Mouse (Mus musculus) liver, adult 2 months (tissue): ENCODE data around the gene Nxn. TPM values are rescaled to one million over a fixed set of nuclear protein-coding genes. Genes with fewer than 3 reads are reported as not detected.

ENCODE experiments used
- DNase-seq: peaks from one replicate; pipeline ENCODE4 v3.0.0-alpha.2; 2011; ENCODE audit warnings: low read depth, low spot score; ENCODE audit errors: extremely low read depth
- H3K27ac ChIP-seq: fragments of 200-500 bp; replicated peaks from 2 replicates; pipeline ENCODE4 v1.5.1; 2012; ENCODE audit warnings: low read depth, mild to moderate bottlenecking, control low read depth, inconsistent platforms, low read length; ENCODE audit not compliant: insufficient read depth
- H3K27me3 ChIP-seq: fragments of 200-500 bp; 2 replicates; pipeline ENCODE4 v1.6.1; 2012; ENCODE audit warnings: mild to moderate bottlenecking, moderate library complexity, low read length, inconsistent platforms; ENCODE audit not compliant: control insufficient read depth, insufficient read depth
- H3K36me3 ChIP-seq: fragments of 200-500 bp; 2 replicates; pipeline ENCODE4 v1.6.1; 2012; ENCODE audit warnings: low read length, inconsistent platforms; ENCODE audit not compliant: control insufficient read depth, insufficient read depth
- H3K4me1 ChIP-seq: fragments of 200-500 bp; 2 replicates; pipeline ENCODE4 v1.6.1; 2011; ENCODE audit warnings: low read length; ENCODE audit not compliant: control insufficient read depth, insufficient read depth
- H3K4me3 ChIP-seq: fragments of 200-500 bp; 2 replicates; pipeline ENCODE4 v1.5.1; 2011; ENCODE audit warnings: low read depth, mild to moderate bottlenecking, control low read depth, low read length, moderate library complexity; ENCODE audit not compliant: insufficient read depth
- H3K79me2 ChIP-seq: fragments of 200-500 bp; 2 replicates; pipeline ENCODE4 v1.6.1; 2012; ENCODE audit warnings: inconsistent platforms, mild to moderate bottlenecking, low read length, moderate library complexity; ENCODE audit not compliant: control insufficient read depth, insufficient read depth
- H3K9ac ChIP-seq: fragments of 200-500 bp; 2 replicates; pipeline ENCODE4 v1.6.1; 2012; ENCODE audit warnings: low read depth, mild to moderate bottlenecking, control low read depth, inconsistent platforms, low read length
- CTCF ChIP-seq: fragments of 200-500 bp; IDR thresholded peaks from 2 replicates; pipeline ENCODE4 v1.5.1; 2011; ENCODE audit warnings: low read depth, low read length, control low read depth
- POLR2A ChIP-seq: fragments of 200-500 bp; IDR thresholded peaks from 2 replicates; pipeline ENCODE4 v1.6.1; 2011; ENCODE audit warnings: low read length, control low read depth; ENCODE audit not compliant: insufficient read depth; ENCODE audit errors: extremely low read depth
- WGBS: fragments of 180-500 bp; shearing (Covaris S2); methylation state at CpG from one replicate; pipeline ENCODE4 v1.1.7; 2018; 5-methylcytosine and 5-hydroxymethylcytosine counted together
- polyA plus RNA-seq: library from polyadenylated mRNA; depleted of rRNA; stranded (reverse); fragments of >200 nt; gene quantifications from 2 replicates; pipeline ENCODE4 v1.2.3, GENCODE M21; 2012
- total RNA-seq: library from RNA; depleted of rRNA; stranded (reverse); fragments of >200 nt; gene quantifications from 2 replicates; pipeline ENCODE4 v1.2.3, GENCODE M21; 2014

Gene Nxn
- total and polyA plus RNA-seq, 2 experiments = 1.0 to 1.6 TPM

DNA sequence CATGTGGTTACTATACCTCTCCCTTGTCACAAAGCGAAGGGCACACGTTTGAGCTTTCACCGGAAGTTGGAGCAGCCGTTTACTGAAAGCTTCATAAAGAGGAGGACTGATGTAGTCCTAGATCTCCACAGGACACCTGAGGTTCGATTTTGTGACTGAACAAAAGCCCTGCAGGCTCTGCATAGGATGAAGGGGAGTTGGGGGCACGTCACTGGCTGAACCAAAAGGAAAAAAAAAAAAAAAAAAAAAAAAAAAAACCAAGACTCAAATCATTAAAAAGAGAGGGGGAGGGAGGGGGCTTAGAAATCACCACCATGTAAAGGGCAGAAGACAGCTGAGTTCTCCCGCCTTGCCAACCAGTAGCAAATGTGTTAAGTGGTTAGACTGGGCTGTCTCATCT, 10.2 kb downstream of the Nxn start:
- H3K27me3 ChIP-seq = no peaks in the 10 kb centered on the region
- no peak overlapping the region for H3K27ac ChIP-seq
- no peak overlapping the region for H3K9ac ChIP-seq
- WGBS = 40% methylated on average over 7 of the region's 7 CpGs
- H3K4me3 ChIP-seq = no peak overlapping the region
- TF ChIP-seq CTCF = no peak
- TF ChIP-seq POLR2A = no peak
- no peak for DNase-seq
- H3K36me3 ChIP-seq = no peaks in the 10 kb centered on the region
- H3K4me1 ChIP-seq = no peaks in the 10 kb centered on the region
- H3K79me2 ChIP-seq = no peaks in the 10 kb centered on the region

DNA sequence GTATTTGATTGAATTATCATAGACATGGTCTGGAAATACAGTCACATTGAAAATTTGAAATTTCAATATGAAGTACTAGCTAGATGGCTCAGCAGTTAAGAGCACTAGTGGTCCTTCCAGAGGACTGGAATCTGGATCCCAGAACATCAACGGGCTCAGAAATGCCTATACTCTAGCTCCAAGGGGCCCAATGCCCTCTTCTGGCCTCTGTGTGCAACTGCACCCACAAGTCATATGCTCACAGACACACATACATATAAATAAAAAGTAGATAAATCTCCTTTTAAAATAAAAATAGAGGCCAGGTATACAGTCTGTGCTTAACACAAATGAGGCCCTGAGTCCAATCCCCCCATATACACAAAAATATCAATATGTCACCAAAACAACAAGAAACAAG, 11.8 kb downstream of the Nxn start:
- Histone ChIP-seq H3K9ac (no peak overlapping the region), H3K4me3 (no peak overlapping the region), H3K36me3 (no peaks in the 10 kb centered on the region), H3K4me1 (no peaks in the 10 kb centered on the region), H3K27me3 (no peaks in the 10 kb centered on the region), H3K27ac (no peak overlapping the region), H3K79me2 (no peaks in the 10 kb centered on the region)
- no peak; the same call in 1 of the 2 replicates for TF ChIP-seq CTCF
- TF ChIP-seq POLR2A = no peak
- DNase-seq = no peak
- 85% methylated on average over 1 of the region's 1 CpGs for WGBS

DNA sequence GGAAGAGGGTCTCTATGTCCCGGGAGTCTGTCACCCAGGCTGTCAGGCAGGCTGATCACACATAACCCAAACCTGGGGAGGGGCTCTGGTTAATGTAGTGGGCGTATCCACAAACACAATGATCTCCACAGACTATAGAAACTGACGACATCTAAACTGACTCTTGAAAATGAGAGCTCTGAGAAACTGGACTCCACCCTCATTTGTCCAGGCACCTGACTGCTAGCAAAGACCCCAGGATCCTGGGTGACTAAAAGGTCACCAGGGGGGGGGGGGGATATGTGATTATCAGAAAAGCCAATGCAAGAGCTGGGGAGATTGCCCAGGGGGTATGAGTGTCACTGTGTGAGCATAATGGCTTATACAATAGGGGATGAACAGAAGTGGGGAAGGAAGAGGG, 13.2 kb downstream of the Nxn start:
- WGBS = 81% methylated on average over 3 of the region's 3 CpGs
- no peak overlapping the region for H3K4me3 ChIP-seq

DNA sequence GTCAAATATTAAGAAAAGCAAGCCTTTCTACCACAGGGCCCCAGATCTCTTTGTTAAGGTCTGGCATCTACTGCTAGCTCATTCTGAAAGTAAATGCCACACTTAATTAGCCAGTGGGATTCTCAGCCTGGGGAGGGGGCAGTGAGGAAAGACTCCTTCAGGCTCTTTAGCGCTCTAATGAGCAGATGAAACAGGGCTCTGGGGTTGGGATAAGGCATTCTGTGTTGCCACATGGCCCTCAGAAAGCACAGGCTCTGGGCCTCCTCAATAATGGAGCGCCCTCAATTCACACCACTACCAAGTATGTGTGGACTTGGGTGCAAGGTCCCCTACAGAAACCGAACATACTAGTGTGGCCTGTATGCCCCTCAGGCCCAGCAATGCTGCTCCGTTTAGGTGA, 13.9 kb downstream of the Nxn start:
- H3K4me1 ChIP-seq = peaks cover 4% of the 10 kb centered on the region; the same call in 1 of the 2 replicates
- H3K4me3 ChIP-seq = no peak overlapping the region
- no peaks in the 10 kb centered on the region for H3K36me3 ChIP-seq
- no peaks in the 10 kb centered on the region for H3K27me3 ChIP-seq
- WGBS = 92% methylated on average over 4 of the region's 4 CpGs
- H3K27ac ChIP-seq = peak overlapping the region; percentile 51
- DNase-seq = no peak
- no peak overlapping the region for H3K9ac ChIP-seq
- H3K79me2 ChIP-seq = no peaks in the 10 kb centered on the region
- TF ChIP-seq POLR2A (no peak), CTCF (no peak)

More for the DNA sequence above, 13.2 kb downstream of the Nxn start:
- no peaks in the 10 kb centered on the region for H3K27me3 ChIP-seq
- H3K36me3 ChIP-seq = no peaks in the 10 kb centered on the region
- H3K9ac ChIP-seq = no peak overlapping the region
- no peaks in the 10 kb centered on the region for H3K79me2 ChIP-seq
- H3K27ac ChIP-seq = no peak overlapping the region
- no peaks in the 10 kb centered on the region for H3K4me1 ChIP-seq
- DNase-seq = no peak
- TF ChIP-seq CTCF (no peak), POLR2A (no peak)

DNA sequence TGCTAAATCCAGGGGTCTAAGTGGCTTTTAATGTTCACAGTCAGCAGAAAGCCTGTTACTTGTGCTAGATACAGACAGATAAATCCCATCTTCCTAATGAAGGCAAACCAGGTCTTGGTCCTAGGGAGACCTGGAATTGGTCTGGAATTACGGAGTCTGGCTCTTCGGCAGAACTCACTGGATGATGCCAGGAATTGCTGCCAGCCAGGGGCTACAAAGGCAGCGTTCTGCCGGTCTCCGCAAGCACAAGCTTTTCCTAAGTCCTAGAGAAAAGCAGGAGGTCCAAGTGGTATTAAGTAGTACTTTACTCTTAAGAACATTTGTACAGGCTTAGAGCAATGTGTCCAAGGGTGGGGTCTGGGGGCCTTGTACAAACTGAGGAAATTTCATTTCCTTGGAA, 14.6 kb downstream of the Nxn start:
- no peak for DNase-seq
- no peak overlapping the region for H3K9ac ChIP-seq
- 89% methylated on average over 5 of the region's 5 CpGs for WGBS
- H3K4me3 ChIP-seq = no peak overlapping the region
- H3K27ac ChIP-seq = peak overlapping the region; percentile 27; the same call in 1 of the 2 replicates
- TF ChIP-seq CTCF (no peak), POLR2A (no peak)
- H3K79me2 ChIP-seq = no peaks in the 10 kb centered on the region
- no peaks in the 10 kb centered on the region for H3K36me3 ChIP-seq
- H3K4me1 ChIP-seq = peaks cover 6% of the 10 kb centered on the region; the same call in 1 of the 2 replicates
- H3K27me3 ChIP-seq = no peaks in the 10 kb centered on the region

DNA sequence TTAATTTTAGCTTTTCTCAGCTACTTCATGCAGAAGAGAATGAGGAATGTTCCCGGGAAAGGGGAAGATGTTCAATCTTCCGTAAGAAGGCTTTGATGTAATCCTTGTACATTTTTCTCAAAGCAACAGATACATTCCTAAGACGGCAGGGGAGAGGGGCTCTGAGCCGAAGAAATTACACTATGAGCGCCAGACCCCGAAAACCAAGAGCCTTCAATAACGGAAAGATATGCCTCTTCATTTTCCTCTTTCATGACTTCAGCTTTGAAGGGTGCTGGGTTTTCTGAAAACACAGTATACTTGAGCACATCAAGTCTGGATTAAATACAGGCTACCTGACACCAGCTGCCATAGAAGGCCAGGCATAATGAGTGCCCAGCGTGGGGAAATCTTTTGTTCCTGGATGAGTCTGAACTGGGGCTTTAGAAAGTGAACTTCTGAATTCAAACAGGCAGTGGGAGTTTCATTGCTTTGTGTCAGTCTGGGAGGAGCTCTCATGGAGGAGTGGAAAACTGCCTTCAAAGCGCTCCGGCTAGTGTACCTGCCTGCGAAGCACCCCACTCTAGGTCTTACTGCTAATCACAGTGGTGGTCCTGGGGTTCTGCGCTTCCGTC, 16.1 kb downstream of the Nxn start:
- DNase-seq = no peak
- H3K27me3 ChIP-seq = no peaks in the 10 kb centered on the region
- no peak overlapping the region for H3K27ac ChIP-seq
- WGBS = 91% methylated on average over 13 of the region's 13 CpGs
- TF ChIP-seq POLR2A = no peak
- TF ChIP-seq CTCF = no peak
- no peaks in the 10 kb centered on the region for H3K79me2 ChIP-seq
- H3K4me3 ChIP-seq = no peak overlapping the region
- H3K9ac ChIP-seq = no peak overlapping the region
- peaks cover 6% of the 10 kb centered on the region; the same call in 1 of the 2 replicates for H3K4me1 ChIP-seq
- no peaks in the 10 kb centered on the region for H3K36me3 ChIP-seq
